ENCODE assay signal across 9 mouse cellular contexts in genomic region chr3:144425041-144425448, GRCm38 (mm10).
DNase-seq lines count a peak whose midpoint lies in the region; ATAC-seq and TF ChIP-seq lines count a peak whose summit lies in the region.
"Had no signal": no experiment of that assay in that cellular context is flagged by ENCODE, and none has a peak within 500 bp of the region (broad histone marks: within the 10 kb centered on the region; RNA-seq: fewer than 3 reads in every experiment).

No protein-coding gene starts in this region.

- no peak overlapping the region for H3K9ac ChIP-seq in hindbrain, embryonic 13.5 days
- H3K9ac ChIP-seq in hindbrain, embryonic 12.5 days: no peak overlapping the region
- H3K9ac ChIP-seq in hindbrain, embryonic 16.5 days (ENCODE audit: low read depth, low read length): no peak overlapping the region

- no peak for TF ChIP-seq POLR2A in olfactory bulb, adult 2 months (IDR thresholded peaks at IDR 0.05; ENCODE audit: insufficient read depth, low read depth, low read length)

- TF ChIP-seq CTCF in olfactory bulb, adult 2 months (IDR thresholded peaks at IDR 0.05; ENCODE audit: insufficient read depth, low read depth, low read length): no peak

- peak overlapping the region; percentile 25; the same call in 1 of the 2 replicates for H3K27ac ChIP-seq in hindbrain, embryonic 13.5 days
- no peak overlapping the region for H3K27ac ChIP-seq in hindbrain, embryonic 12.5 days
- H3K27ac ChIP-seq in hindbrain, embryonic 16.5 days (ENCODE audit: low read depth, low read length): peak overlapping the region; percentile 9; the same call in 1 of the 2 replicates
- H3K27ac ChIP-seq in olfactory bulb, adult 2 months (ENCODE audit: insufficient read depth, low read depth, low read length): peak overlapping the region; percentile 64

- no peak overlapping the region for H3K4me3 ChIP-seq in hindbrain, embryonic 13.5 days
- H3K4me3 ChIP-seq in hindbrain, embryonic 12.5 days: no peak overlapping the region
- no peak overlapping the region for H3K4me3 ChIP-seq in hindbrain, embryonic 16.5 days (ENCODE audit: low read length)
- H3K4me3 ChIP-seq in olfactory bulb, adult 2 months (ENCODE audit: insufficient read depth, low read depth, low read length): no peak overlapping the region

- no peaks in the 10 kb centered on the region for H3K9me3 ChIP-seq in hindbrain, embryonic 13.5 days
- H3K9me3 ChIP-seq in hindbrain, embryonic 12.5 days (replicated peaks): no peaks in the 10 kb centered on the region
- H3K9me3 ChIP-seq in hindbrain, embryonic 16.5 days (ENCODE audit: control insufficient read depth, low read length): no peaks in the 10 kb centered on the region

- WGBS in hindbrain, embryonic 13.5 days: 89% methylated on average over 4 of the region's 4 CpGs
- WGBS in hindbrain, embryonic 12.5 days: 95% methylated on average over 4 of the region's 4 CpGs
- WGBS in hindbrain, embryonic 16.5 days: 82% methylated on average over 4 of the region's 4 CpGs
- 22% methylated on average over 4 of the region's 4 CpGs for WGBS in olfactory bulb, adult 2 months

- DNase-seq in brain, adult 2 months (ENCODE audit: low read depth, low spot score): peak; percentile 91
- no peak for DNase-seq in urinary bladder, postnatal 25 days (ENCODE audit: low spot score)
- no peak for DNase-seq in kidney, adult 8-10 months
- DNase-seq in kidney, adult 11 months: no peak

- no peak for ATAC-seq in hindbrain, embryonic 13.5 days (ENCODE audit: low FRiP score)
- ATAC-seq in hindbrain, embryonic 12.5 days (ENCODE audit: low FRiP score): no peak
- ATAC-seq in hindbrain, embryonic 16.5 days: 0 out of 2 replicates have a peak, but pooled peaks have one; percentile 15

- H3K4me2 ChIP-seq in hindbrain, embryonic 13.5 days: no peak overlapping the region
- no peak overlapping the region for H3K4me2 ChIP-seq in hindbrain, embryonic 12.5 days (replicated peaks)
- no peak overlapping the region for H3K4me2 ChIP-seq in hindbrain, embryonic 16.5 days (ENCODE audit: low read length)
- H3K4me2 ChIP-seq: heart, embryonic 11.5 days had no signal

- H3K36me3 ChIP-seq in hindbrain, embryonic 13.5 days: peaks cover 3% of the 10 kb centered on the region; the same call in 1 of the 2 replicates
- peaks cover 4% of the 10 kb centered on the region; the same call in 1 of the 2 replicates for H3K36me3 ChIP-seq in hindbrain, embryonic 12.5 days
- no peaks in the 10 kb centered on the region for H3K36me3 ChIP-seq in hindbrain, embryonic 16.5 days (ENCODE audit: control insufficient read depth, insufficient read depth, low read length)

- no peaks in the 10 kb centered on the region for H3K27me3 ChIP-seq in hindbrain, embryonic 13.5 days
- no peaks in the 10 kb centered on the region for H3K27me3 ChIP-seq in hindbrain, embryonic 12.5 days
- no peaks in the 10 kb centered on the region for H3K27me3 ChIP-seq in hindbrain, embryonic 16.5 days (replicated peaks; ENCODE audit: control insufficient read depth, insufficient read depth, low read length)

- peaks cover 25% of the 10 kb centered on the region for H3K4me1 ChIP-seq in hindbrain, embryonic 13.5 days (replicated peaks)
- H3K4me1 ChIP-seq in hindbrain, embryonic 12.5 days: peaks cover 8% of the 10 kb centered on the region; the same call in 1 of the 2 replicates
- peaks cover 7% of the 10 kb centered on the region; the same call in 1 of the 2 replicates for H3K4me1 ChIP-seq in hindbrain, embryonic 16.5 days (ENCODE audit: control insufficient read depth, insufficient read depth, low read depth, low read length)
- H3K4me1 ChIP-seq in olfactory bulb, adult 2 months (ENCODE audit: control insufficient read depth, insufficient read depth, low read length): peaks cover 6% of the 10 kb centered on the region
